ENCODE assay signal across 15 mouse cellular contexts in the genomic region with DNA sequence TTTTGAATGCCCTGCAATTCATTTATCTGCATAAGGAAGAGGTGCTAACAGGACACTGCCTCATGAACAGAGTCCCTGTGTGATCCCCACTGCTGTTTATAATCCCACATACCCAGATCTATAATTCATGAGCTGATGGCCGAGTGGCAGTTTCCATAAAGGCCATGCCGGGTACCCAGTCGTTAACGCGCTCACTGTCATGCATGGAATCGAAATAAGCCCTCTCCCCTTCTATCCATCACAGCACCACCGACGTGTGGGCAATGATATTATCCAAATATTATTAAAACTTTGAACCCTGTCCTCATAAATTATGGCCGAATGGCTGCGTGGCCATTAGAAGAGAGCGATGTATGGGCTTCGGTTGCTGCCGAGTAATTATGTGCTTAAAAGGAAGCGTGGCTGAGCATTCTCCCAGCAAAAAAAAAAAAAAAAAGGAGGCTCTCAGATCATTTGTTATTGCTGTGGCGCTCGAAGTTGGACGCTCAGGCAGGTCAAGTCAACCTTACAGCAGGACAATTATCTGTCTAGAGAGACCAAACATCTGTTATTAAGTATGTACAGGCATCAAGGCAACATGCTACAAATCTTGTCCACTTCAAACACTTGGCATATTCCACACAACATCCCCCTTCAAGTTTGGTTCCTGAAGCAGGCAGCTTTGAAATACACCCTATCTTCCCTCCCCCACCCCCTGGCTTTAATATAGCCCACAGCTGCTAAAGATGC.
A peak's percentile ranks its signal among the peaks of the same experiment; 100 is the strongest.
DNase-seq lines count a peak whose midpoint lies in the region; ATAC-seq and TF ChIP-seq lines count a peak whose summit lies in the region.
"Had no signal": no experiment of that assay in that cellular context is flagged by ENCODE, and none has a peak within 500 bp of the region (broad histone marks: within the 10 kb centered on the region; RNA-seq: fewer than 3 reads in every experiment).

No protein-coding gene starts in this region.

- H3K27ac ChIP-seq in hindbrain, embryonic 12.5 days, result no peak overlapping the region
- H3K27ac ChIP-seq in hindbrain, embryonic 16.5 days (ENCODE audit: low read depth, low read length), result no peak overlapping the region
- H3K27ac ChIP-seq in lung, embryonic 15.5 days, result no peak overlapping the region
- no peak overlapping the region for H3K27ac ChIP-seq in lung, postnatal 0 days (ENCODE audit: low read length)
- H3K27ac ChIP-seq in neural tube, embryonic 14.5 days (ENCODE audit: low read depth, low read length), result no peak overlapping the region
- H3K27ac ChIP-seq: forebrain, embryonic 13.5 days; gastrocnemius, adult 2 months had no signal

- no peak for DNase-seq in lung, postnatal 10 days
- peak; percentile 47 for DNase-seq in lung, postnatal 0 days (ENCODE audit: low spot score)
- DNase-seq in frontal cortex, postnatal 14 days (ENCODE audit: low spot score in 2 of 2), result no peak
- DNase-seq: adrenal gland, adult 2 months; B cell, adult 2 months; gastrocnemius, adult 2 months; kidney, adult 2 months; liver; thymus, adult 18-20 months had no signal

- no peaks in the 10 kb centered on the region for H3K9me3 ChIP-seq in hindbrain, embryonic 12.5 days (replicated peaks)
- no peaks in the 10 kb centered on the region for H3K9me3 ChIP-seq in hindbrain, embryonic 16.5 days (ENCODE audit: control insufficient read depth, low read length)
- no peaks in the 10 kb centered on the region for H3K9me3 ChIP-seq in lung, embryonic 15.5 days
- H3K9me3 ChIP-seq in lung, postnatal 0 days (ENCODE audit: low read length), result no peaks in the 10 kb centered on the region
- H3K9me3 ChIP-seq in neural tube, embryonic 14.5 days (ENCODE audit: control insufficient read depth, low read length), result no peaks in the 10 kb centered on the region
- H3K9me3 ChIP-seq: forebrain, embryonic 13.5 days had no signal

- TF ChIP-seq EP300 in lung, postnatal 0 days (IDR thresholded peaks at IDR 0.05), result no peak

- H3K4me3 ChIP-seq in hindbrain, embryonic 12.5 days, result no peak overlapping the region
- H3K4me3 ChIP-seq in hindbrain, embryonic 16.5 days (ENCODE audit: low read length), result no peak overlapping the region
- H3K4me3 ChIP-seq in lung, embryonic 15.5 days, result no peak overlapping the region
- no peak overlapping the region for H3K4me3 ChIP-seq in lung, postnatal 0 days (ENCODE audit: low read depth, low read length)
- H3K4me3 ChIP-seq in neural tube, embryonic 14.5 days (ENCODE audit: low read depth, low read length), result no peak overlapping the region
- H3K4me3 ChIP-seq: forebrain, embryonic 13.5 days; gastrocnemius, adult 2 months had no signal

- TF ChIP-seq CTCF in lung, postnatal 0 days (IDR thresholded peaks at IDR 0.05), result no peak

- H3K4me2 ChIP-seq in hindbrain, embryonic 12.5 days (replicated peaks), result peak overlapping the region; percentile 19
- H3K4me2 ChIP-seq in hindbrain, embryonic 16.5 days (ENCODE audit: low read length), result no peak overlapping the region
- peak overlapping the region; percentile 14; the same call in 1 of the 2 replicates for H3K4me2 ChIP-seq in lung, embryonic 15.5 days
- no peak overlapping the region for H3K4me2 ChIP-seq in lung, postnatal 0 days (replicated peaks; ENCODE audit: low read depth, low read length)
- H3K4me2 ChIP-seq in neural tube, embryonic 14.5 days (ENCODE audit: low read depth, low read length), result no peak overlapping the region
- H3K4me2 ChIP-seq: forebrain, embryonic 13.5 days had no signal

- H3K4me1 ChIP-seq in hindbrain, embryonic 12.5 days, result peaks cover 12% of the 10 kb centered on the region
- no peaks in the 10 kb centered on the region for H3K4me1 ChIP-seq in hindbrain, embryonic 16.5 days (ENCODE audit: control insufficient read depth, insufficient read depth, low read depth, low read length)
- peaks cover 17% of the 10 kb centered on the region for H3K4me1 ChIP-seq in lung, embryonic 15.5 days
- no peaks in the 10 kb centered on the region for H3K4me1 ChIP-seq in lung, postnatal 0 days (ENCODE audit: insufficient read depth, low read depth, low read length)
- peaks cover 12% of the 10 kb centered on the region; the same call in 1 of the 2 replicates for H3K4me1 ChIP-seq in neural tube, embryonic 14.5 days (ENCODE audit: control insufficient read depth, insufficient read depth, low read length)

- 34% methylated on average over 17 of the region's 17 CpGs for WGBS in hindbrain, embryonic 12.5 days
- 32% methylated on average over 17 of the region's 17 CpGs for WGBS in hindbrain, embryonic 16.5 days
- WGBS in lung, embryonic 15.5 days, result 25% methylated on average over 17 of the region's 17 CpGs
- WGBS in lung, postnatal 0 days, result 31% methylated on average over 17 of the region's 17 CpGs
- 6% methylated on average over 17 of the region's 17 CpGs for WGBS in neural tube, embryonic 14.5 days

- no peak overlapping the region for H3K9ac ChIP-seq in hindbrain, embryonic 12.5 days
- no peak overlapping the region for H3K9ac ChIP-seq in hindbrain, embryonic 16.5 days (ENCODE audit: low read depth, low read length)
- no peak overlapping the region for H3K9ac ChIP-seq in lung, embryonic 15.5 days
- no peak overlapping the region for H3K9ac ChIP-seq in lung, postnatal 0 days (replicated peaks; ENCODE audit: low read depth)
- H3K9ac ChIP-seq in neural tube, embryonic 14.5 days (replicated peaks; ENCODE audit: low read depth, low read length), result no peak overlapping the region
- H3K9ac ChIP-seq: forebrain, embryonic 13.5 days had no signal

- H3K36me3 ChIP-seq in hindbrain, embryonic 12.5 days, result no peaks in the 10 kb centered on the region
- H3K36me3 ChIP-seq in hindbrain, embryonic 16.5 days (ENCODE audit: control insufficient read depth, insufficient read depth, low read length), result no peaks in the 10 kb centered on the region
- no peaks in the 10 kb centered on the region for H3K36me3 ChIP-seq in lung, embryonic 15.5 days
- no peaks in the 10 kb centered on the region for H3K36me3 ChIP-seq in lung, postnatal 0 days (ENCODE audit: insufficient read depth, low read length)
- H3K36me3 ChIP-seq in neural tube, embryonic 14.5 days (ENCODE audit: control insufficient read depth, insufficient read depth, low read length), result no peaks in the 10 kb centered on the region

- H3K27me3 ChIP-seq in hindbrain, embryonic 12.5 days, result no peaks in the 10 kb centered on the region
- no peaks in the 10 kb centered on the region for H3K27me3 ChIP-seq in hindbrain, embryonic 16.5 days (replicated peaks; ENCODE audit: control insufficient read depth, insufficient read depth, low read length)
- H3K27me3 ChIP-seq in lung, embryonic 15.5 days, result peaks cover 58% of the 10 kb centered on the region
- H3K27me3 ChIP-seq in lung, postnatal 0 days (replicated peaks; ENCODE audit: insufficient read depth, low read length), result no peaks in the 10 kb centered on the region
- no peaks in the 10 kb centered on the region for H3K27me3 ChIP-seq in neural tube, embryonic 14.5 days (ENCODE audit: control insufficient read depth, insufficient read depth, low read length)
- H3K27me3 ChIP-seq: forebrain, embryonic 13.5 days had no signal

- no peak for ATAC-seq in hindbrain, embryonic 12.5 days (ENCODE audit: low FRiP score)
- ATAC-seq in hindbrain, embryonic 16.5 days, result no peak
- peak; percentile 92 for ATAC-seq in lung, embryonic 15.5 days (ENCODE audit: borderline replicate concordance, extremely low read depth, low FRiP score, low TSS enrichment)
- peak; percentile 66 for ATAC-seq in lung, postnatal 0 days
- ATAC-seq in neural tube, embryonic 14.5 days (ENCODE audit: low read depth), result peak; percentile 31; the same call in 1 of the 2 replicates
- no peak for ATAC-seq in CD4-positive, CD25-positive, alpha-beta regulatory T cell, adult 4 months
- ATAC-seq: forebrain, embryonic 13.5 days had no signal

Comparison
In these comparisons a context has a peak if more than half of its experiments do, and no peak if none do; other contexts are left out.
1. H3K4me2 ChIP-seq: peak in hindbrain, embryonic 12.5 days (single experiment) and lung, embryonic 15.5 days (single experiment); none in hindbrain, embryonic 16.5 days (single experiment), lung, postnatal 0 days (single experiment) and neural tube, embryonic 14.5 days (single experiment).
2. ATAC-seq: peak in lung, embryonic 15.5 days (single experiment), lung, postnatal 0 days (single experiment) and neural tube, embryonic 14.5 days (single experiment); none in hindbrain, embryonic 12.5 days (single experiment), hindbrain, embryonic 16.5 days (single experiment) and CD4-positive, CD25-positive, alpha-beta regulatory T cell, adult 4 months (single experiment).